Mouse (Mus musculus) ES-Bruce4 (cell line): ENCODE results near the gene Fam129c. TPM values are rescaled to one million over a fixed set of nuclear protein-coding genes. Genes with fewer than 3 reads are reported as not detected.
A peak's percentile ranks its signal among the peaks of the same experiment; 100 is the strongest.

Experiments used
- H3K27ac ChIP-seq: 2 replicates; pipeline ENCODE4 v1.5.1; 2012; ENCODE audit warnings: low read length, inconsistent platforms; ENCODE audit not compliant: insufficient read depth
- H3K27me3 ChIP-seq: 2 replicates; pipeline ENCODE4 v1.6.1; 2012; ENCODE audit warnings: mild to moderate bottlenecking, low read length, inconsistent platforms; ENCODE audit not compliant: control insufficient read depth, poor library complexity, insufficient read depth, severe bottlenecking
- H3K36me3 ChIP-seq: 2 replicates; pipeline ENCODE4 v1.6.1; 2012; ENCODE audit warnings: inconsistent platforms, mild to moderate bottlenecking, low read length, moderate library complexity; ENCODE audit not compliant: control insufficient read depth, poor library complexity, insufficient read depth, severe bottlenecking
- H3K4me1 ChIP-seq: one replicate; pipeline ENCODE4 v1.8.1; 2011; ENCODE audit warnings: low read length; ENCODE audit not compliant: control insufficient read depth, insufficient read depth
- H3K4me3 ChIP-seq: 2 replicates; pipeline ENCODE4 v1.5.1; 2011; ENCODE audit warnings: low read depth, mild to moderate bottlenecking, low read length
- H3K9ac ChIP-seq: 2 replicates; pipeline ENCODE4 v1.6.1; 2012; ENCODE audit warnings: low read depth, mild to moderate bottlenecking, inconsistent platforms; ENCODE audit not compliant: poor library complexity, severe bottlenecking
- H3K9me3 ChIP-seq: replicated peaks from 2 replicates; pipeline ENCODE4 v1.6.1; 2012; ENCODE audit warnings: mild to moderate bottlenecking, low read length, inconsistent platforms; ENCODE audit not compliant: control insufficient read depth, poor library complexity, insufficient read depth, severe bottlenecking
- CTCF ChIP-seq: IDR thresholded peaks from one replicate; pipeline ENCODE4 v1.8.1; 2011; ENCODE audit warnings: low read depth, low read length
- EP300 ChIP-seq: IDR thresholded peaks from 2 replicates; pipeline ENCODE4 v1.6.1; 2011; ENCODE audit warnings: low read depth, low read length; ENCODE audit not compliant: insufficient read depth
- POLR2A ChIP-seq: IDR thresholded peaks from one replicate; pipeline ENCODE4 v1.8.1; 2011; ENCODE audit warnings: low read length; ENCODE audit not compliant: insufficient read depth
- polyA plus RNA-seq: library from polyadenylated mRNA; stranded (reverse); fragments of >200 nt; gene quantifications from 2 replicates; pipeline ENCODE4 v1.2.4, GENCODE M21; 2011; ENCODE audit warnings: low read depth; ENCODE audit not compliant: missing spikeins, insufficient read depth, insufficient read length

The Fam129c gene
- polyA plus RNA-seq, 1 experiment = 6.4 TPM

DNA sequence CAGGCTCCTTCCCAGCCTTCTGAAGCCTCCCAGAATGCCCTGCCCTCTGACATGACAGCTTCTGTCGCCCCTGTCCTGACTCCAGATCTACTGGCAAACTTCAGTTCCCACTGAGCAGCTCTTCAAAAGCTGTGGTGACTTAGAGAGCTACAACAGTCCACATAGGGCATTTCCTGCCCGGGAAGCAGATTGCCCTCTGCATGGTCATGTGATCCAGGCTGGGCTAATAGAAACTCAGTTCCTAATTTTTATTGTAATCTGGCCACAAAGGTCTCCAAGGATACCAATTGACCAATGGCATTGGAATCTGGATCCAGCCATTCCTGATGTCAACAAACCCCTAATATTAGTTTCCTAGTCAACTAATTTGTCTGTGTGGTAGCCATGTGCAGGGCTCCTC lies 34.4 kb downstream of the Fam129c start:
- Histone ChIP-seq H3K27ac (no peak overlapping the region), H3K27me3 (no peaks in the 10 kb centered on the region), H3K9ac (no peak overlapping the region), H3K4me1 (peaks cover 13% of the 10 kb centered on the region), H3K9me3 (no peaks in the 10 kb centered on the region), H3K36me3 (no peaks in the 10 kb centered on the region), H3K4me3 (no peak overlapping the region)
- TF ChIP-seq CTCF = no peak
- no peak for TF ChIP-seq EP300
- no peak for TF ChIP-seq POLR2A

DNA sequence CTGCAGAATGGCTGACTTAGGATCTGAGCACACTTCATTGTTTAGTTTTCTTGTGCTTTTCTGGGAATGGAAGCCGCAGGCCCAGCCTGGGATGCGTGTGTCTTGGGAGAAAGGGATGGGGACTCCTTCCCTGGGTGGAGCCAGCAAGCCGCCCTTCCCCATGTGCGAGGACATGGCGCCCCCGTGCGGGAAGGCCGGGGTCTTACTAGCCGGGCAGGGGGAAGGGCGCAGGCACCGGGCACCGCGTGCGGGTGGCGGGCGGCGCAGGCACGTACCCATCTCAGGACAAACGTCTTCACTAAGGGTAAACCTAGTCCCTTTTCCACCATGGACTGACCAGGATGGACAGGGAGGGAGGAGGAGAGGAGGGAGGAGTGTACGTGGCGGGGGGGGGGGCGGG lies 35.7 kb downstream of the Fam129c start:
- Histone ChIP-seq H3K9me3 (no peaks in the 10 kb centered on the region), H3K4me3 (peak overlapping the region; percentile 45), H3K4me1 (peaks cover 7% of the 10 kb centered on the region), H3K9ac (0 out of 2 replicates have a peak overlapping the region, but pooled peaks have one; percentile 8), H3K27ac (no peak overlapping the region), H3K36me3 (no peaks in the 10 kb centered on the region), H3K27me3 (no peaks in the 10 kb centered on the region)
- TF ChIP-seq POLR2A (no peak), CTCF (peak; percentile 80), EP300 (no peak)

DNA sequence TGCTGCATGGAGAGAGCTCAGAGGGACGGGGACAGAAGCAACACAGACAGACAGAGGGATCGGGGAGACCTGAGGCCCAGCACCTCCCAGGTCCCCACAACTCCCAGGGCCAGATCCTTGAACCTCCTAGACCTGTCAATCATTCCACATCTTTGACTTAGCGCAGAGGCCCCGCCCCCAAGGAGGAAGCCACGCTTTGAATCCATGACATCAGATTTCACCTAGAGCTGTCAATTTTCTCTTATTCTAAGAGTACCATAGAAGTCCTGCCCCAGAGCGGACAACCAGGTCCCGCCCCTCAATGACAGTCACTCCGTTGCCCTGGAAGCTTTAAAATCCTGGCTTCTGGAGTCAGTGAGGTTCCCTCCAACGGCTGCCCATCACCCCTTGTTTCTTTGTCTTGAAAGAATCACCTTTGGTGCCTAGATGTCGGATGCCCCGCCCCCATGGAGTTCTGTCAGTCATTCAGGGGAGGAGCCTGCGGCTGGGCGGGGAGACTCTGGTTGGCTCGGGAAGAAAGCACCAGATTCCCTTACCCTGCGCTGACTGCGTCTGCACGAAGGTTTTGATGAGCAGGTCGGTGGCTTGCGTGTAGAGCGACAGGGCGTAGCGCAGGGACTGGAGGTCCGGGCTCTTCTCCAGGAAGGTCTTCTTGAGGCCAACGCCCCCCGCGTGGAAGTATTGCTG lies 36.7 kb downstream of the Fam129c start:
- no peaks in the 10 kb centered on the region for H3K9me3 ChIP-seq
- H3K27ac ChIP-seq = no peak overlapping the region
- peak overlapping the region; percentile 13 for H3K9ac ChIP-seq
- H3K36me3 ChIP-seq = no peaks in the 10 kb centered on the region
- 0 out of 2 replicates have a peak, but pooled peaks have one; percentile 20 for TF ChIP-seq EP300
- no peak for TF ChIP-seq CTCF
- peak; percentile 61 for TF ChIP-seq POLR2A
- H3K27me3 ChIP-seq = no peaks in the 10 kb centered on the region
- peaks cover 5% of the 10 kb centered on the region for H3K4me1 ChIP-seq
- peak overlapping the region; percentile 42 for H3K4me3 ChIP-seq

DNA sequence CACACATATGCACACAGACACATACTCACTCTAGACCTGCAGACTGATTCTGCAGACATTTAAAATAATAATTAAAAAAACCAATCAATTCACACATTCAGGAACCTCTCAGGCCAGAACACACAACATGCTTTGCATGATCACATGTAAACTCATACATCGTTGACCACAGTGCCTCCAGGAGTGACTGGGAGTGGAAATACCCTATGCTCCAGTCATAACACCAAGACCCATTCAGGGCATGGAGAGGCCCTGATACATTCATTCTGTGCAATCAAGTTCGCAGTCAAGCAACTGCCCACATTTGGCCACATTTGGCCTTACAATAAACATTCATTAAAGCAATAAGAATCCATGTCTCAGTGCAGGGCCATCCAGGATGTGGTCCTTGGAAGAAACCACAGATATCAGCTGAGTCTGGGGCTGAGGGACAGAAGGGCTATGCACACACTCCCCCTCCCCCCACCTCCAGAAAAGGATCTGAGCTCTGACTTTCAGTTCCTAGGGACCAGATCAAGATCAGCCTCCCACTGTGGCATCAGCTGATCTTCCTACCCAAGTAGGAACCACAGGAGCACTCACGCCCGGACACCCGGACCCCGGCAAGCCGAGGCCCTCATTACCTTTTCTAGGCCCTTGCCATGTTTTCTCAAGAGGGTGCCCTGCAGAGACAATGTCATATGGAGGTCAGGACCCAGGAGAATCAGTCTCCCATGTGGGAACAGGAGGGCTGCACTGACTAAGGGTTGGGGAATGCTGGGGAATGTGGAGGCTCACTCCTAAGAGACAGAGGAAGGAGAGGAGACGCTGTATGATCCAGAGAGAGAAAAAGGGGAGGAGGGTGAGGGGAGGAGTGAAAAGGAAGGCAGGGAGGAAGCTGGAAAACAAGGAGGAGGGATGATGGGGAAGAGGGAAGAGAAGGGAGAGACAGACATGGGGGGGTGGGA lies 40.0 kb downstream of the Fam129c start:
- TF ChIP-seq POLR2A = no peak
- TF ChIP-seq CTCF = no peak
- Histone ChIP-seq H3K9ac (no peak overlapping the region), H3K27me3 (no peaks in the 10 kb centered on the region), H3K36me3 (no peaks in the 10 kb centered on the region), H3K4me1 (peaks cover 2% of the 10 kb centered on the region), H3K4me3 (no peak overlapping the region), H3K9me3 (no peaks in the 10 kb centered on the region), H3K27ac (no peak overlapping the region)

DNA sequence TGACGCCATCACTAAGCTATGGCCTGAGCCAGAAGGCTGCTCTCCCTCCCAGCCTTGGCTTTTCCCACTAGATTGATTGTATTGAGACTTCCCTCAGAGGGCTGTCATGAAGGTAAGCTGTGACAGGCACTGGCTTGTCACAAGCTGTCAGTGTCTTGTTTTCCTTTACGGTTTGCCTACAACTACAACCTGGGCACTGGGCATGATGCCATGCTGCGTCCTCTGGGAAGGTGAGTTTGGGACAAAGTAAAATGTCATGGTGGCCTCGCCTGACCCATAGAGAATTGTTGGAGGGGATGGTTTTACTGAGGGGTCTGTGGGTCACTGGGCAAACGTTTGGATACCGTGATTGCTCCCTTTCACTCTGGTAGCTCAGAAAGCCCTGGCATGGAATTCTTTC lies 40.9 kb downstream of the Fam129c start:
- no peaks in the 10 kb centered on the region for H3K9me3 ChIP-seq
- H3K4me3 ChIP-seq = no peak overlapping the region
- no peaks in the 10 kb centered on the region for H3K36me3 ChIP-seq
- H3K27me3 ChIP-seq = no peaks in the 10 kb centered on the region
- no peak overlapping the region for H3K27ac ChIP-seq
- TF ChIP-seq POLR2A (no peak), EP300 (no peak), CTCF (no peak)
- no peaks in the 10 kb centered on the region for H3K4me1 ChIP-seq
- no peak overlapping the region for H3K9ac ChIP-seq

DNA sequence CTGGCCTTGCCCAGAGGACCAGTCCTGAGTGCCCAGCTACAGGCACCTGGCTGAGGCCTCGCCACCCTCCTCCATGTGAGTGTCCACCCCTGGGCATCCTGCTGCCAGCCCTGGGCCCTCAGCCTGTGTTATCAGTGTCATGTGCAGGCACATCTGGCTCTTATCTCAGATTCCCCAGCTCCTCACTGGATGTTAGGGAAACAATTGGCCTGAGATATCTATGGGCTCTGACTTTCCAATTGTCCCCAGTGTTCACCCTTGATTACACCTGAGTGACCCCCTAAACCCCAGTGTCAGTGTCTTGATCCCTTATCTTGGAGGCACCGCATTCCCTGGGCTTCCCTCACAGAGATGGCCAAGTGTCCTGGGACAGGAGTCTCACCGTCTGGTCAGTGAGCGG lies 41.9 kb downstream of the Fam129c start:
- Histone ChIP-seq H3K4me1 (no peaks in the 10 kb centered on the region), H3K27ac (no peak overlapping the region), H3K27me3 (no peaks in the 10 kb centered on the region), H3K9ac (no peak overlapping the region), H3K9me3 (no peaks in the 10 kb centered on the region), H3K4me3 (no peak overlapping the region), H3K36me3 (no peaks in the 10 kb centered on the region)
- no peak for TF ChIP-seq POLR2A
- no peak for TF ChIP-seq CTCF
- no peak for TF ChIP-seq EP300
